Comparison of ENCODE assay signal across 10 mouse cellular contexts in the genomic region with DNA sequence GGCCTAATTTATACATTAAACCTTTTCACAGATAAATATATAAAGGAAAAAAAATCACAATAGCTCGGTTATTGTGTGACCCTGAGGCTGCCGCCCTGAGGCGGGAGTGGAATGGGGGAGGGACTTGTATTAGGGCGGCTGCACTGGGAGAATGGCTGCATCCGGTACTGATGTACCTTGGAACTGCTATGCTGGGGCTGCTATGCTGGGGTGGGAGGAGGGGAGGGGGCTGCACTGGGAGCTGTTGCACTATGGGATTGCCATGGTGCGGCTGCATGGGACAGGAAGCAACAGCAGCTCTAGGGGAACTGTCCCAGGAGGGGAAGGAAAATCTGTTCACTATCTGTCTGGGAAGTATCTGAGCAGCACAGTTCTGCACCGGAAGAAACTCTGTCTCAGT. TPM values are rescaled to one million over a fixed set of nuclear protein-coding genes. Genes with fewer than 3 reads are reported as not detected.
DNase-seq lines count a peak whose midpoint lies in the region; ATAC-seq and TF ChIP-seq lines count a peak whose summit lies in the region.
"Had no signal": no experiment of that assay in that cellular context is flagged by ENCODE, and none has a peak within 500 bp of the region (broad histone marks: within the 10 kb centered on the region; RNA-seq: fewer than 3 reads in every experiment).

No protein-coding gene starts in this region.

- H3K4me3 ChIP-seq in layer of hippocampus, adult 2 months: no peak overlapping the region
- H3K4me3 ChIP-seq in embryonic facial prominence, embryonic 12.5 days: no peak overlapping the region
- H3K4me3 ChIP-seq in liver, embryonic 13.5 days (replicated peaks): no peak overlapping the region

- peak overlapping the region; percentile 96; the same call in 1 of the 2 replicates for H3K27ac ChIP-seq in layer of hippocampus, adult 2 months
- peak overlapping the region; percentile 36; the same call in 1 of the 2 replicates for H3K27ac ChIP-seq in embryonic facial prominence, embryonic 12.5 days
- no peak overlapping the region for H3K27ac ChIP-seq in liver, embryonic 13.5 days

- no peak for ATAC-seq in embryonic facial prominence, embryonic 12.5 days (ENCODE audit: insufficient number of reproducible peaks, insufficient read depth, low FRiP score, low TSS enrichment)
- peak; percentile 24; the same call in 1 of the 2 replicates for ATAC-seq in liver, embryonic 13.5 days (ENCODE audit: low read depth)
- ATAC-seq in megakaryocyte, adult 5-6 weeks (ENCODE audit: poor library complexity, severe bottlenecking): no peak

- H3K36me3 ChIP-seq in embryonic facial prominence, embryonic 12.5 days: no peaks in the 10 kb centered on the region
- H3K36me3 ChIP-seq in liver, embryonic 13.5 days: no peaks in the 10 kb centered on the region

- WGBS in embryonic facial prominence, embryonic 12.5 days: 25% methylated on average over 7 of the region's 7 CpGs
- WGBS in liver, embryonic 13.5 days (ENCODE audit: insufficient replicate concordance): 16% methylated on average over 7 of the region's 7 CpGs

- no peaks in the 10 kb centered on the region for H3K9me3 ChIP-seq in embryonic facial prominence, embryonic 12.5 days
- H3K9me3 ChIP-seq in liver, embryonic 13.5 days (replicated peaks): no peaks in the 10 kb centered on the region

- no peak overlapping the region for H3K9ac ChIP-seq in embryonic facial prominence, embryonic 12.5 days
- no peak overlapping the region for H3K9ac ChIP-seq in liver, embryonic 13.5 days

- DNase-seq in embryo, embryonic 11 days: peak; percentile 47
- DNase-seq in embryo, embryonic 10.5 days (ENCODE audit: low spot score): no peak
- DNase-seq in layer of hippocampus, adult 2 months (ENCODE audit: low spot score in 2 of 2): no peak
- DNase-seq in layer of hippocampus, postnatal 36 days: no peak
- no peak for DNase-seq in liver, embryonic 13.5 days
- no peak for DNase-seq in urinary bladder, postnatal 10 days (ENCODE audit: low spot score)
- DNase-seq: B cell, adult 2 months; cerebellum, adult 18-20 months had no signal

- no peak for TF ChIP-seq CTCF in layer of hippocampus, adult 2 months (conservative IDR thresholded peaks at IDR 0.05)

- H3K27me3 ChIP-seq in embryonic facial prominence, embryonic 12.5 days: no peaks in the 10 kb centered on the region; the same call in 1 of the 2 replicates
- peaks cover 53% of the 10 kb centered on the region for H3K27me3 ChIP-seq in liver, embryonic 13.5 days

- 0 out of 2 replicates have a peak overlapping the region, but pooled peaks have one; percentile 17 for H3K4me2 ChIP-seq in embryonic facial prominence, embryonic 12.5 days (replicated peaks)
- H3K4me2 ChIP-seq in liver, embryonic 13.5 days: no peak overlapping the region

- H3K4me1 ChIP-seq in embryonic facial prominence, embryonic 12.5 days: peaks cover 36% of the 10 kb centered on the region
- H3K4me1 ChIP-seq in liver, embryonic 13.5 days (replicated peaks): peaks cover 56% of the 10 kb centered on the region

RNA-seq across cellular contexts. Expression of a gene that starts 1.3 kb away (rescaled TPM):
- total RNA-seq in layer of hippocampus, adult 2 months (2021): 10 to 100 TPM; 69.1 to 78.2 TPM
- 10 to 100 TPM; 68.7 to 72.1 TPM for total RNA-seq in layer of hippocampus, postnatal 36 days (2021)
- polyA plus RNA-seq in embryonic facial prominence, embryonic 12.5 days (2016; fragmentation: Nextera tagmentation; extraction: Ambion mirVana): 29.2 and 29.6 TPM in 2 replicates
- 1.9 and 2.5 TPM in 2 replicates for polyA plus RNA-seq in liver, embryonic 13.5 days (2015; fragmentation: Nextera tagmentation; extraction: Ambion mirVana)
- 0.75 and 1.2 TPM in 2 replicates for total RNA-seq in megakaryocyte, adult 5-6 weeks (2015)
- total RNA-seq in megakaryocyte, adult 5-6 weeks (2017): 0.48 and 0.65 TPM in 2 replicates

RNA-seq across cellular contexts. Expression of a gene that starts 8.0 kb away (rescaled TPM):
- total RNA-seq in layer of hippocampus, adult 2 months (2021): 10 to 100 TPM; 97.4 to 99.3 TPM
- 100 to 1,000 TPM; 102 to 106 TPM for total RNA-seq in layer of hippocampus, postnatal 36 days (2021)
- polyA plus RNA-seq in embryonic facial prominence, embryonic 12.5 days (2016; fragmentation: Nextera tagmentation; extraction: Ambion mirVana): 453 and 479 TPM in 2 replicates
- 366 and 422 TPM in 2 replicates for polyA plus RNA-seq in liver, embryonic 13.5 days (2015; fragmentation: Nextera tagmentation; extraction: Ambion mirVana)
- 561 and 605 TPM in 2 replicates for total RNA-seq in megakaryocyte, adult 5-6 weeks (2015)
- total RNA-seq in megakaryocyte, adult 5-6 weeks (2017): 974 and 1,002 TPM in 2 replicates

RNA-seq across cellular contexts. Expression of a gene that starts 20.2 kb away (rescaled TPM):
- total RNA-seq in layer of hippocampus, adult 2 months (2021): 10 to 100 TPM; 27.4 to 32.6 TPM
- total RNA-seq in layer of hippocampus, postnatal 36 days (2021): 10 to 100 TPM; 23.3 to 28.3 TPM
- 17.4 and 18.3 TPM in 2 replicates for polyA plus RNA-seq in embryonic facial prominence, embryonic 12.5 days (2016; fragmentation: Nextera tagmentation; extraction: Ambion mirVana)
- 9.4 and 11.0 TPM in 2 replicates for polyA plus RNA-seq in liver, embryonic 13.5 days (2015; fragmentation: Nextera tagmentation; extraction: Ambion mirVana)
- 6.5 and 7.7 TPM in 2 replicates for total RNA-seq in megakaryocyte, adult 5-6 weeks (2015)
- total RNA-seq in megakaryocyte, adult 5-6 weeks (2017): 7.2 and 15.1 TPM in 2 replicates

RNA-seq across cellular contexts. Expression of a gene that starts 46.5 kb away (rescaled TPM):
- total RNA-seq in layer of hippocampus, adult 2 months (2021): 10 to 100 TPM; 36.7 to 36.8 TPM
- total RNA-seq in layer of hippocampus, postnatal 36 days (2021): 10 to 100 TPM; 36.1 to 40.6 TPM
- 71.6 and 72.6 TPM in 2 replicates for polyA plus RNA-seq in embryonic facial prominence, embryonic 12.5 days (2016; fragmentation: Nextera tagmentation; extraction: Ambion mirVana)
- polyA plus RNA-seq in liver, embryonic 13.5 days (2015; fragmentation: Nextera tagmentation; extraction: Ambion mirVana): 69.8 and 80.8 TPM in 2 replicates
- 24.8 and 28.0 TPM in 2 replicates for total RNA-seq in megakaryocyte, adult 5-6 weeks (2015)
- total RNA-seq in megakaryocyte, adult 5-6 weeks (2017): 15.6 and 20.0 TPM in 2 replicates

RNA-seq across cellular contexts. Expression of a gene that starts 46.5 kb away (rescaled TPM):
- 10 to 100 TPM; 31.7 to 35.7 TPM for total RNA-seq in layer of hippocampus, adult 2 months (2021)
- 10 to 100 TPM; 30.0 to 32.4 TPM for total RNA-seq in layer of hippocampus, postnatal 36 days (2021)
- polyA plus RNA-seq in embryonic facial prominence, embryonic 12.5 days (2016; fragmentation: Nextera tagmentation; extraction: Ambion mirVana): 75.8 and 76.3 TPM in 2 replicates
- 30.8 and 37.6 TPM in 2 replicates for polyA plus RNA-seq in liver, embryonic 13.5 days (2015; fragmentation: Nextera tagmentation; extraction: Ambion mirVana)
- 8.0 and 8.6 TPM in 2 replicates for total RNA-seq in megakaryocyte, adult 5-6 weeks (2015)
- total RNA-seq in megakaryocyte, adult 5-6 weeks (2017): 11.6 and 20.7 TPM in 2 replicates

Comparison
In these comparisons a context has a peak if more than half of its experiments do, and no peak if none do; other contexts are left out.
1. RNA of a gene that starts 1.3 kb away (total RNA-seq): 69.1 to 78.2 TPM in layer of hippocampus, adult 2 months and 68.7 to 72.1 TPM in layer of hippocampus, postnatal 36 days; 0.48 to 1.2 TPM in megakaryocyte, adult 5-6 weeks; every median in the first group is over 10 times any median in the second.
2. RNA of a gene that starts 8.0 kb away (total RNA-seq): 561 to 1,002 TPM in megakaryocyte, adult 5-6 weeks; 102 to 106 TPM in layer of hippocampus, postnatal 36 days and 97.4 to 99.3 TPM in layer of hippocampus, adult 2 months; every median in the first group is over 4 times any median in the second.